Mouse (Mus musculus) urinary bladder, adult 18-20 months (tissue): ENCODE measurements around the gene Olfr1254.

Source experiments
- DNase-seq, 2 experiments: peaks; one replicate each; pipeline ENCODE4 v3.0.0; 2022; ENCODE audit warnings: low spot score in 2 of 2, mixed read lengths in 2 of 2

The Olfr1254 gene

DNA sequence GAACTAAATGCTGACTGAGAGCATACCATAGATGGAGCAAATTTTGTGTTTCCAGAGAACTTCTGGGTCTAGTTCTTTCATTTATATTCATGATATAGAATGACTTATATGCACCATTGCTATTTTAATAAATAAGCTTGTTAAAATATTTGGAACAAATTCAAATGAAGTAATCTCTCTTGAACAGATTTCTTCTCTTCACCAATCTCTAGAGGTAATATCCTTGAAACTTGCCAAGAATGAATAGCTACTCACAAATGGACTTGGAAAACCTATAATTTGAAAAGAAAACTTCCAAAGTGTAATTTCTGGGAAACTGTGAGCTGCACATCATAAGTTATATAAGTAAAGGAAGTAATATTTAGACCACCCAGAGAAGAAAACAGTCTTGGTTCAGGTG, at the start of gene Olfr1254:
Gene Olfr1254, minus strand, starts transcription at position 101 of the 400 bp plus-strand sequence.
- DNase-seq = no peak

DNA sequence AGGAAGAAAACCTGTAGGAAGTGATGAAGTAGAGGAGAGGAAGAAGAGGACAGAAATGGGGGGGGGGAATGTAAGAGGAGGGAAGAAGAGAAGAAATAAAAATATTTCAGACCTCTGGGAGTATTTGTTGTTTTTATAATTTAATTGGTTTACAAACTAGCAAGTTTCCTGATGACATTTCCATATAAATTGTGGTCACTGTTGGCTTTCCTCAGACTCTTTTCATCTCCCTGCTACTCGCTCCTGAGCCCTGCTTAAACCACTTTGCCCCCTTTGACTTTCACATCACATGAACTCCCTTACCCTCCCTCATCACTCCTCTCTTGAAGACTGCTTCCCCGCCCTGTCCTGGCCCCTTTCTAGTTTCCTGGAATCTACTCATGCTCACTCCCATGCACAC, 48.0 kb upstream of the Olfr1254 start, which contains the start of gene Olfr1256:
Gene Olfr1256, minus strand, starts transcription at position 101 of the 400 bp plus-strand sequence.
- DNase-seq = no peak

DNA sequence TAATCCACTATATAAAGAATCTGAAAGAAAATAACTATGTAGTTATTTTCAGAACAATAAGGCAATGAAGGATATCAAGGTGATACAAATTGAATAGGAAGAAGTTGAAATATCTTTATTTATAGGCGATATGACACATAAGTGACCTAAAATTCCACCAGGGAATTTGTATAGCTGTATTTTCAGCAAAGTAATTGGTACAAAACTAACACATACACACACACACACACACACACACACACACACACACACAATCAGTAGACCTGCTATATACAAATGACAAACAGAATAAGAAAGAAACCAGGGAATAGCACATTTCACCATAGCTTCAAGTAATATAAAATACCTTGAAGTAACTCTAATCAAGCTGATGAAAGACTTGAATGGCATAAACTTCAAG, 26.8 kb upstream of the Olfr1254 start:
- DNase-seq = no peak

DNA sequence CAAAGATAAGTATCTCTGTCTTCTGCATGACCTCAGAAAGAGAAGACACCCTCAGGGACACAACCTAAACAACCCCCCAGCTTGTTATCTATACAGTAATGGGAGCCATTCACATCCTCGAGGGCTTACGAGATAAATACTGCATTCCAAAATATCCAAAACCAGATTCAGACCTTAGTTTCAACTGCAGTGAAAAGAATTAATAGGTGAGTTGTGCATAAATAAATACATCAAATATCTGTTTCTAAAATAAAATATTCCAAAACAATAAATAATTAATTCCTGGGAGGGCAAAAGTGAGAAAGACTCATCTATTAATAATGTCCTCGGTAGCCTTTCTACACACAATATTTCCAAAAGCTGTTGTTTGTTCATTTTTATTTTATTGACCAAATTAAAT, 18.3 kb upstream of the Olfr1254 start, which contains the start of gene Olfr1255:
Gene Olfr1255, plus strand, starts transcription at position 301 of the 400 bp plus-strand sequence.
- DNase-seq = no peak

DNA sequence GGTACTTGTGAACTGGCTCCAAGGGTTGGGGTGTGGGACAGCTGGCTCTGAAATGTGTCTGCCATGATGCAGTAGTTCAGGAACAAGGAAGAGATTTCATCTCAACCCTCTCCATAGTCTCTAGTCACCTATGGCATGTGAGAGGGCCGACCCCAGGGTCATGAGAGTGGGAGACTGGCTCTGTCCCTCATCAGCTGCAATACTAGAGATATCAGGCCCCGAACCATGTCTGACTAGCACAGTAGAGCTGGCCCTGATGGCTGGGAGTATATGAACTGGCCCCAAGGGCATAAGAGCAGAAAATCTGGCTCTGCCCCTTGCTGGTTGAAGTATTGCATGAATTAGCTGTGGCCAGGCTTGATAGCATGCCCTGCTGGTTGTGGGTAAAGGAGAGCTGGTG, 17.3 kb upstream of the Olfr1254 start:
- DNase-seq = no peak

DNA sequence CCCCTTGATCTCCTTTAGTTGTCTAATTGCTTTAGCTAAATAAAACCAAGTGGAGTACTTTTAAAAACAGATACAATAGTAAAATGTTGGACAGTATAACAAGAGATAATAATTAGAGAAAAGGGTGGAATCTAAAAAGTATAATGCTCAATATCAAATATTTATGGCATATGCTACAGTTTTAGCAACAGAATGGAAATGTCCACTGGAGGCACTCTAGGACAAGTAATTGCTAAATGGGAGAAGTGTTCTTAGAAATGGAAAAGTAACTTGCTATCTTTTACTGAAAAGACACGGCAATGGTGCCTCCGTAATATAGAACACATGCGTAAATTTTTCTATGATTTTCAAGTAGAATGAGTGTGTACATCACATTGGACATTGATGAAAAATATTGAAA, 6.2 kb upstream of the Olfr1254 start:
- DNase-seq = no peak

DNA sequence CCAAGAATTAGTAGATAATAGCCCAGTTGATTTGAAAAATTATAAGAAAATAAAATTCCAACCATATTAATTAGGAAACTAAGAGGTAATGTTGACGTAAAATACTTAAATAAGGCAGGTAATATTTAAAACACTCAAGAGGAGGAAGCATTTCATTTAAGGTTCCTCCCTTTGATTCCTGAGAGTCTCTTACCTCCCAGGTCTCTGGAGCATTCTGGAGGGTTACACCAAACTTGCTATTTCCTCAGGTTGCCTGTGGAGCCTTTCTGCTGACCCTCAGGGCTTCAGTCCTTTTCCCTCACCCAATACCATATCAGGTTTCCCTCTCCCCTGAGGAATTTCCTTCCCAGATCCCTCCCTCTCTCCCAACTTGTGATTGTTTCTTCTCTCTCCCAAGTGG, 36.4 kb downstream of the Olfr1254 start, which contains the start of gene Olfr1253:
Gene Olfr1253, minus strand, starts transcription at position 101 of the 400 bp plus-strand sequence.
- DNase-seq = no peak
